Mouse (Mus musculus) NIH3T3 (cell line): ENCODE data around the gene Rpgrip1l.

Experiments
- DNase-seq: peaks from one replicate; pipeline ENCODE4 v3.0.0-alpha.2; 2012; ENCODE audit warnings: low read depth

Gene Rpgrip1l

GRCm38 (mm10) chr8:91273493-91273892, 39.6 kb downstream of the Rpgrip1l start:
- DNase-seq: no peak

- DNase-seq: no peak
Observed at GRCm38 (mm10) chr8:91269374-91269958, 43.6 kb downstream of the Rpgrip1l start.

GRCm38 (mm10) chr8:91264564-91264963, 48.5 kb downstream of the Rpgrip1l start:
- DNase-seq: peak; percentile 14

DNA sequence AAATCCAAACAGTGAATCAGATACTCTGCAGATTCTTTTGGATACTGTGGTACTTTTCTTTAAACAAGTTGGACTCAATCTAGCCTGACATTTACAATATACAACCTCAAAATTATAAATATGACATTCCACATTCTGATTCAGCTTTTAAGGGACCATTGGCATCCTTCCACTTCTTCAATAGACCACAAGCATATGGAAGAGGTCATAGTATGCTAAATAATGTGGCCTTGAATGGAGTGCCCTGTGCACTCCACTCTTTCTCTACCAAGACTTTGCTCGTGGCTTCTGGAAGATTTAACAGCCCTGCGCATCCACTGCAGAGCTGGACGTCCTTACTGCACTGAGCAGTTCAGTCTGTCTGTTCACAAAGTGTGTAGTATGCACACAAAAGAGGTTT, 49.1 kb downstream of the Rpgrip1l start:
- peak; percentile 75 for DNase-seq

- DNase-seq: no peak
Observed at GRCm38 (mm10) chr8:91261598-91261997, 51.5 kb downstream of the Rpgrip1l start.

GRCm38 (mm10) chr8:91250966-91251365, 62.1 kb downstream of the Rpgrip1l start:
- no peak for DNase-seq

DNA sequence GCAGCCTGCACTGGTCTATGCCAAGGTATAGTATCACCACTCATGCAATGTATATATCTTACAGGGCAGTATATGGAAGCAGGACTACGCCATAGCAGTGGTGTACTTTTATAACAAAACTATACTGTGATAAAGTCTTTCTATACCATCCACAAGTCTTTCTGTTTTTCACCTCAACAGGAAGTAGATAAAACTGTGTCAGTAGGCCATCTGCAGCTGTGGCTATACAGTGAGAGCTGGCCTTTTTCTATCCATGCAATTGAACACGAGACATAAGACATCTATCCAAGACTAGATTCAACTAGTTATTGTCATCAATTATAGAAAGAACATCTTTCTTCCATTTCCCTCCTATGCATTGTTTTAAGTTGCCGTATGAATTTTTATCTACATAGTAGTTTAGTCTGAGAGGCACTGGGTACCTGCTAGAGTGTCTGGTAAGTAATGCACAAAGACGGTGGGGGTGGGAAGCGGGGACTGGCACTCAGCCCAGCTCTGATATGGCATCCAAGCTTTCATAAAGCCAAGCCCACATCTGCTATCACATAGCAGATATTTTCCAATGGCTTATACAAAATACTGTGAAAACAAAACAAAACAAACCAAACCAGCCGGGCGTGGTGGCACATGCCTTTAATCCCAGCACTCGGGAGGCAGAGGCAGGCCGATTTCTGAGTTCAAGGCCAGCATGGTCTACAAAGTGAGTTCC, 63.1 kb downstream of the Rpgrip1l start:
- DNase-seq: no peak

- DNase-seq: no peak
Observed at GRCm38 (mm10) chr8:91245821-91246454, 67.1 kb downstream of the Rpgrip1l start.

DNA sequence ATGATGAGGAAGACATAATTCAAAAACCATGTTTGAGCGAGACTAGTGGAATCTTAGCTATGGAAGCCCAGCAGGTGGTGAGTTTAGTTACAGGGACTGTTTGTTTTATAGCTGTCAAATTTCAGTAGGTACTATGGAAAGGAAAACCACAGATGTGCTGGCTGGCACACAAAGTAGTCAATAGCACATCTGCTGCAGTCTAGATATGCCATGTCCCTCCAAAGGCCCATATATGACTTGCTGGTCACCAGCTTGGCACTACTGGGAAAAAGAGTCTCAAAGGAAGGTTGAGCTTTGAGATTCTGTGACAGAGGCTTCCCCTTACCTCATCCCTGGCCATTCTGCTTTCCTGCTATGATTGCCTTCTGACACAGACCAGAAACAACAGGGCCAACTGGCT, 70.3 kb downstream of the Rpgrip1l start:
- DNase-seq: no peak

- DNase-seq: no peak
Observed at GRCm38 (mm10) chr8:91241873-91242519, 71.1 kb downstream of the Rpgrip1l start.

- no peak for DNase-seq
Observed at GRCm38 (mm10) chr8:91241371-91241770, 71.7 kb downstream of the Rpgrip1l start.

GRCm38 (mm10) chr8:91237191-91237590, 75.9 kb downstream of the Rpgrip1l start:
- peak; percentile 85 for DNase-seq

DNA sequence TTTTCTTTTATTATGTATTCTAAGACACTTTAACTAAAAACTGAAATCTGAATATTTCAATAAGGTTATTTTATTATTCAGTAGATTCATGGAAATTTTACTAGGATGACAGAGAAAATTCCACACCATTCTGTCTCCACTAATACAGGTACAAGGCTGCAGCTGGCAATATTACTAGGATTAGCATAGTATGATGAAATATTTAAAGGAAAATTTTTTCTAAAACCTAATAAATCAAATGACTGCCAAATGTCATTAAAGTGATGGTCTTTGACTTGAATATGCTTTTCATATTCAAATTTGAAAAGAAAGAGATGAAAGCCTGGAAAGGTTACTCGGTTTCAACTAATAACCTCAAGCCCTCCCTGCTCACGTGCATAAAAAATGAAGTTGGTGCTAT, 79.0 kb downstream of the Rpgrip1l start:
- DNase-seq: no peak

- peak; percentile 52 for DNase-seq
Observed at GRCm38 (mm10) chr8:91227421-91227841, 85.6 kb downstream of the Rpgrip1l start.

DNA sequence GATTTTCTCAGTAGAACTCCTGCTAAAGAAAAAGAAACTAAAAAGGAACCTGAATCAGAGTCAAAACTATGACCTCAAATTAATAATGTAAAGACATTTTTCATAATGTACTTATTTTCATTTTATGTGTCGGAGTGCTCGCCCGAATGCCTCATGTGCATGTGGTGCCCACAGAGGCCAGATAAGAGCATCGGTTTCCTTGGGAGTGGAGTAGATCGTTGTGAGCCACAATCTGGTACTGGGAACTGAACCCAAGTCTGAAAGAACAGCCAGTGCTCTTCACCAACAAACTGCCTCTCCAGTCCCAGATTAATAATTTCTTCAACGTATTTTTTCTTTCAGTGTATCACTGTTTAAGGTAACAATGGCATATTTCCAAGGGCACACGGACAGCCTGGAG, 88.8 kb downstream of the Rpgrip1l start:
- DNase-seq: no peak

DNA sequence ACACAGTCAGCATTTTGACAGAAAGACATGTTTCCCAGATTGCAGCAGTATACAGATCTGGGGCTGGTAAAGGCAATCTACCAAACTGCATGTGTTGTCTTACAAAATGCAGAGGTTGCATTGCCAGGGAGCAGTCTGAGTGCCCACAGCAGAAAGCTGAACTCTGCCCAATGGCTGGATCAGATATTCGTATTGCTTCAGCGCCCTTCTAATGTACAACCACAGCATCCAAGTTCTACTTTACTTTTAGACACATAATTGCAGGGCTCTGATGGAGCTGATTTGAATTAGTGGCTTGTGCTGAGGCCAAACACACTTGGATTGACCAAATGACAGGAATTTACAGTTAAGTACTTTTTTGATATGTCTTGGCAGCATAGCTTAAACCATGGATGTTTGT, 91.2 kb downstream of the Rpgrip1l start:
- peak; percentile 70 for DNase-seq

DNA sequence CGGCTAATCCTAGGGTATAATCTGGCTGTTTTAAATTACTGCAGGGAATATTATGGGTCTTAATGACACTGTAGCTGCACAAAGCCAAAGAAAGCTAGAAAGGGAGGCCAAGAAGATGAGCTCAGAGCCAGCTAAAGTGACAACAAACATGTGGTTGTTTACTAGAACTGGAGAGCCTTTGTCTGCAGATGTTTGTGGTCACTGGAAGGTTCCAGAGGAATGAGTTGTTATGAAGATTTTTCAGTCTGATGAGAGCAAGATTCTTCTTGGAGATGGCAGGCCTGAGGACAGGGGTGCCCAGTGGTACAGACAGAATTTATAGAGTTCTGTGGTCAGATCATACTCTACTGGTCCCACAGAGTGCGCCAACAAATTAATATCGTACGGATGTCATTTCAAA, 94.8 kb downstream of the Rpgrip1l start:
- peak; percentile 56 for DNase-seq

DNA sequence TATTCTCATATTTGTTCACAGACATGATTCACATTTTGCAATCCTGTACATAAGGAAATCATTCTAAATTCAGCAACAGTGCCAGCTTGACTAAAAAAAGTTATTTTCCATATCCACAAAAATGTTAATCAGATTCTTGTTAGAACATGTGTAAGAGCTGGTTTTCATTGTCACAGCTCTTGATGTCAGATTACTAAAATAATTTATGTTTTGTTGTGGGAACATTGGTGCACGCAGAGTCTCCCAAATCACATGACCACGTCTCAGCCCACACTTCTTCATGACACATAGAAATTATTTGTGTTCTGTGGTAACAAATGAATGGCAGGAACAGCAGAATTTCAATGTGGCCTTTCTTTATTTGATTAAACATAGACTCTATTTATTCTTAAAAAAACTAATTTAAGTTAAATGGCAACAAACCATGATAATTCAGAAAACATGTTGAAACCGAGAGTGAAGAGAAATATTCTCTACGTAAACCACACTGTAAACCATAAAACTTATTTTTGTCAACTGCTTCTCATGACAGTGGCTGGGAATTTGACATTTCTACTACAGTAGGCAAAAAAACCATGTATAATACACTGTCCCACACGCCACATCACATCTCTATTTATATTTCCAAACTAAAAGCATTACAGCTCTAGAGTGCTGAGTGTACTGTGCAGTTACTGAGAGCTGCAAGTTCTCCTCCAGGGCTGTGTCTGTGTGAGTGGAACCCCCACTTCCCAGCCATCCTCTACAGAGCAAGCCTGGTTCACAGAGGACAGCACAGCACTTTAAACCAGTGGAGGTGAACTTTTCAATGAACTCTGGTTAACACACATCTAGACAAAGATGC, 95.8 kb downstream of the Rpgrip1l start:
- peak; percentile 79 for DNase-seq

DNA sequence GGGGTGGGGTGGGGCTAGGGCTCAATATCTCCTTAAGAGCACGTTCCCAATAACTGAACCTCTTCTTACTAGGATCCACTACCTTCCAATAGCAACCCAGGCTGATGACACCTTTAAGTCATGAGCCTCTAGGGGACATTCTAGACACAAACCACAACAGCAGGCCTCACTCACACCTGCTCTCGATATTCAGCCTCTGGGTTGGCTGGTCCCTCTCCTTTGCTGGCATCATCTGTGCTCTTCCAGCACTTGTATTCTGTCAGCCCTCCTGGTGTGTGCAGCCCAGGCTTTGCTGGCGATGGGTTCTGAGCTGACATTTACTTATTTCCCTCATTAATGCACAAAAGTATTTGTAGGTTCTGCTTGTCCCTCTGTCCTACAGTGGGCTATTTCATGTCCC, 98.8 kb downstream of the Rpgrip1l start:
- no peak for DNase-seq

DNA sequence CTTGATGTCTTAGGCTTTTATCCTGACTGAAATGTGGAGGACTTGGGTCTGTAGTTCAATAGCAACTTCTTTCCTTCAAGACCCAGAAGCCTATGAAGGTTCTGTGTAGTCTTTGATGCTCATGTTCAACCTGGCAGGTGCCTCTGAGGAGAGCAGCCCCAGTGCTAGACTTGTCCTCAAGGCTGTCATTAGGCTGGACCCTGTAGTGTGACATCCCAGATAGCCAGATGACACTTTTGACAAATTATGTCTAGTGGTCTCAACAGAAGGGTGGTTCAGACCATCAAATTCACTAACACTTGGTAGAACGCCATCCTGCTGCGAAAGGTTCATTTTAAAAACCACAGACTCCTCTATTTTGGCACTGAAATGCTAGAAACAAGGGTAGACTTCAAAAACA, 100.1 kb downstream of the Rpgrip1l start:
- no peak for DNase-seq

GRCm38 (mm10) chr8:91209658-91210057, 103.4 kb downstream of the Rpgrip1l start:
- no peak for DNase-seq

GRCm38 (mm10) chr8:91207676-91208075, 105.4 kb downstream of the Rpgrip1l start:
- DNase-seq: no peak
